Mouse (Mus musculus) ES-Bruce4 (cell line): ENCODE measurements at regions not wholly inside any gene's neighbourhood (a gene's known extent, or its start where the extent isn't known, plus 50 kb on each side); places are given as distances from the start of the nearest gene placed in this dataset.
"Not testable (repeated sequence)": the region's sequence is repeated elsewhere in the genome, so short reads cannot be mapped to it uniquely, and the experiment has no call there.

ENCODE experiments used
- CTCF ChIP-seq: IDR thresholded peaks from one replicate; pipeline ENCODE4 v1.8.1; 2011; ENCODE audit warnings: low read depth, low read length
- EP300 ChIP-seq: IDR thresholded peaks from 2 replicates; pipeline ENCODE4 v1.6.1; 2011; ENCODE audit warnings: low read depth, low read length; ENCODE audit not compliant: insufficient read depth

DNA sequence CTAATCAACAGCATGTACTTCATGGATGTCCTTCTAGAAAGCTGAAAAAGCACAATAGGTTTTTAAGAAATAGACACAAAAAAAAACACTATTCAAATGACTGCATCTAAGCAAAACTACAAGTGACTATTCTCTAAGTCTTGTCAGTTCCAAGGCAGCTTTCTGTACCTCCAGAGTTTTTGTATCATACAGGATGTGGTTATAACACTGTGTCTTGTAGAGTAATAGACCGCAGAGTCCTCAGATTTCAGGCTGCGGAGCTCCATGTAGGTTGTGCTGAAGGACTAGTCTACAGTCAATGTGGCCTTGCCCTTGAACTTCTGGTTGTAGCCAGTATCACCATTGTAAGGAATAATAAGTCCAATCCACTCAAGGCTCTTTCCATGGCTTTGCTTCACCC is 1137.7 kb upstream of the Zfp386 start:
- not testable (repeated sequence) for TF ChIP-seq EP300, CTCF
